Mouse (Mus musculus) CH12.LX (cell line): ENCODE data around the gene Iars. TPM values are rescaled to one million over a fixed set of nuclear protein-coding genes. Genes with fewer than 3 reads are reported as not detected.
A peak's percentile ranks its signal among the peaks of the same experiment; 100 is the strongest.

Experiments
- DNase-seq: peaks from one replicate; pipeline ENCODE4 v3.0.0-alpha.2; 2013; ENCODE audit errors: extremely low read depth
- H3K27ac ChIP-seq: 2 replicates; pipeline ENCODE4 v1.5.1; 2012; ENCODE audit warnings: low read depth, mild to moderate bottlenecking, control low read depth, moderate library complexity; ENCODE audit not compliant: insufficient read depth
- H3K27me3 ChIP-seq: replicated peaks from 2 replicates; pipeline ENCODE3; 2012; ENCODE audit warnings: inconsistent platforms
- H3K36me3 ChIP-seq, 2 experiments: replicated peaks in 1 of 2; 2 replicates each; pipeline versions ENCODE3 to v1.6.1; 2012; ENCODE audit warnings: inconsistent platforms in 1 of 2, low read length in 1 of 2, mild to moderate bottlenecking in 1 of 2, mixed read lengths in 1 of 2, moderate library complexity in 1 of 2; ENCODE audit not compliant: control insufficient read depth in 1 of 2, insufficient read depth in 1 of 2
- H3K4me1 ChIP-seq, 2 experiments: 2 replicates each; pipeline ENCODE4 v1.6.1; 2012; ENCODE audit warnings: inconsistent platforms in 1 of 2, moderate library complexity in 1 of 2; ENCODE audit not compliant: insufficient read depth in 2 of 2, control insufficient read depth in 1 of 2
- H3K4me2 ChIP-seq: 2 replicates; pipeline ENCODE4 v1.6.1; 2012; ENCODE audit warnings: low read depth, mild to moderate bottlenecking, control low read depth; ENCODE audit not compliant: poor library complexity, insufficient read depth, severe bottlenecking
- H3K4me3 ChIP-seq, 3 experiments: fragments of 150-350 bp in 1 of 3; sonication (generic) in 1 of 3; replicated peaks in 1 of 3; 2 replicates each; pipeline versions ENCODE3 to v1.5.1; 2011 to 2012; ENCODE audit warnings: low read depth in 2 of 3, low read length in 2 of 3, mild to moderate bottlenecking in 2 of 3, moderate library complexity in 2 of 3, control low read depth in 1 of 3, improper control_type of control experiment in 1 of 3, inconsistent platforms in 1 of 3, mixed read lengths in 1 of 3; ENCODE audit not compliant: poor library complexity in 1 of 3
- H3K79me2 ChIP-seq: replicated peaks from 2 replicates; pipeline ENCODE4 v1.6.1; 2012; ENCODE audit warnings: mild to moderate bottlenecking, moderate library complexity; ENCODE audit not compliant: control insufficient read depth, poor library complexity, insufficient read depth, severe bottlenecking; ENCODE audit errors: extremely low read depth
- H3K9ac ChIP-seq: 2 replicates; pipeline ENCODE4 v1.6.1; 2012; ENCODE audit warnings: low read depth, mild to moderate bottlenecking, control low read depth, moderate library complexity; ENCODE audit not compliant: insufficient read depth
- H3K9me3 ChIP-seq: replicated peaks from 2 replicates; pipeline ENCODE3; 2012; ENCODE audit warnings: low read length, inconsistent platforms, mixed read lengths
- BHLHE40 ChIP-seq: IDR thresholded peaks from 2 replicates; pipeline ENCODE4 v1.6.1; 2011; ENCODE audit warnings: mild to moderate bottlenecking, low read depth, low read length, improper control_type of control experiment
- CHD1 ChIP-seq: IDR thresholded peaks from 2 replicates; pipeline ENCODE4 v1.6.1; 2012; ENCODE audit warnings: low read depth, low read length, improper control_type of control experiment, inconsistent platforms
- CHD2 ChIP-seq: IDR thresholded peaks from 2 replicates; pipeline ENCODE4 v1.6.1; 2011; ENCODE audit warnings: low read length, improper control_type of control experiment
- CTCF ChIP-seq, 2 experiments: IDR thresholded peaks in 1 of 2; conservative IDR thresholded peaks in 1 of 2; 2 replicates each; pipeline ENCODE4 v1.5.1; 2011 to 2012; ENCODE audit warnings: low read depth in 2 of 2, low read length in 2 of 2, improper control_type of control experiment in 1 of 2, inconsistent platforms in 1 of 2, mild to moderate bottlenecking in 1 of 2, moderate library complexity in 1 of 2
- E2F4 ChIP-seq: IDR thresholded peaks from 2 replicates; pipeline ENCODE4 v1.6.1; 2011; ENCODE audit warnings: low read depth, low read length, improper control_type of control experiment; ENCODE audit not compliant: insufficient replicate concordance
- ELF1 ChIP-seq: IDR thresholded peaks from 2 replicates; pipeline ENCODE4 v1.6.1; 2014; ENCODE audit warnings: low read depth, mild to moderate bottlenecking, inconsistent platforms, low read length, improper control_type of control experiment
- EP300 ChIP-seq: IDR thresholded peaks from 2 replicates; pipeline ENCODE4 v1.6.1; 2011; ENCODE audit warnings: low read length, improper control_type of control experiment
- ETS1 ChIP-seq: conservative IDR thresholded peaks from 2 replicates; pipeline ENCODE4 v1.6.1; 2012; ENCODE audit warnings: low read depth, mild to moderate bottlenecking, inconsistent platforms, low read length, improper control_type of control experiment, moderate library complexity
- GABPA ChIP-seq: IDR thresholded peaks from 2 replicates; pipeline ENCODE4 v1.6.1; 2012; ENCODE audit warnings: low read depth, low read length, improper control_type of control experiment, inconsistent platforms; ENCODE audit not compliant: insufficient replicate concordance
- HCFC1 ChIP-seq: IDR thresholded peaks from 2 replicates; pipeline ENCODE4 v1.6.1; 2012; ENCODE audit warnings: low read depth, mild to moderate bottlenecking, inconsistent platforms, low read length, improper control_type of control experiment
- IRF4 ChIP-seq: IDR thresholded peaks from 2 replicates; pipeline ENCODE4 v1.6.1; 2014; ENCODE audit warnings: low read depth, mild to moderate bottlenecking, inconsistent platforms, low read length, improper control_type of control experiment
- JUN ChIP-seq: IDR thresholded peaks from 2 replicates; pipeline ENCODE4 v1.6.1; 2011; ENCODE audit warnings: low read depth, mild to moderate bottlenecking, low read length, improper control_type of control experiment, moderate library complexity; ENCODE audit not compliant: insufficient read depth
- JUND ChIP-seq: conservative IDR thresholded peaks from 2 replicates; pipeline ENCODE4 v1.6.1; 2011; ENCODE audit warnings: low read depth, low read length, improper control_type of control experiment
- KAT2A ChIP-seq: IDR thresholded peaks from 2 replicates; pipeline ENCODE4 v1.6.1; 2012; ENCODE audit warnings: low read length, improper control_type of control experiment, inconsistent platforms; ENCODE audit not compliant: insufficient replicate concordance
- MAFK ChIP-seq: IDR thresholded peaks from 2 replicates; pipeline ENCODE4 v1.6.1; 2011; ENCODE audit warnings: low read length, improper control_type of control experiment; ENCODE audit not compliant: insufficient replicate concordance
- MAX ChIP-seq: IDR thresholded peaks from 2 replicates; pipeline ENCODE4 v1.6.1; 2011; ENCODE audit warnings: low read length, improper control_type of control experiment
- MAZ ChIP-seq: IDR thresholded peaks from 2 replicates; pipeline ENCODE4 v1.6.1; 2012; ENCODE audit warnings: low read depth, mild to moderate bottlenecking, inconsistent platforms, low read length, improper control_type of control experiment, moderate library complexity
- MEF2A ChIP-seq: IDR thresholded peaks from 2 replicates; pipeline ENCODE4 v1.6.1; 2014; ENCODE audit warnings: low read depth, mild to moderate bottlenecking, inconsistent platforms, low read length, improper control_type of control experiment, borderline replicate concordance
- MXI1 ChIP-seq: IDR thresholded peaks from 2 replicates; pipeline ENCODE4 v1.6.1; 2011; ENCODE audit warnings: mild to moderate bottlenecking, low read depth, low read length, improper control_type of control experiment
- MYC ChIP-seq: IDR thresholded peaks from 2 replicates; pipeline ENCODE4 v1.6.1; 2011; ENCODE audit warnings: low read depth, mild to moderate bottlenecking, improper control_type of control experiment, low read length
- NELFE ChIP-seq: IDR thresholded peaks from 2 replicates; pipeline ENCODE4 v1.6.1; 2011; ENCODE audit warnings: low read depth, low read length, improper control_type of control experiment
- NRF1 ChIP-seq: IDR thresholded peaks from 2 replicates; pipeline ENCODE4 v1.6.1; 2014; ENCODE audit warnings: low read depth, mild to moderate bottlenecking, inconsistent platforms, low read length, improper control_type of control experiment, moderate library complexity
- PAX5 ChIP-seq: IDR thresholded peaks from 2 replicates; pipeline ENCODE4 v1.6.1; 2012; ENCODE audit warnings: low read length, inconsistent platforms, mixed read lengths
- POLR2A ChIP-seq: IDR thresholded peaks from 2 replicates; pipeline ENCODE4 v1.6.1; 2011; ENCODE audit warnings: low read depth, mild to moderate bottlenecking, improper control_type of control experiment, low read length
- POLR2AphosphoS2 ChIP-seq: IDR thresholded peaks from 2 replicates; pipeline ENCODE4 v1.6.1; 2011; ENCODE audit warnings: low read depth, low read length, improper control_type of control experiment
- RAD21 ChIP-seq: IDR thresholded peaks from 2 replicates; pipeline ENCODE4 v1.6.1; 2011; ENCODE audit warnings: low read depth, mild to moderate bottlenecking, low read length, improper control_type of control experiment, moderate library complexity
- RCOR1 ChIP-seq: conservative IDR thresholded peaks from 2 replicates; pipeline ENCODE4 v1.6.1; 2012; ENCODE audit warnings: low read depth, mild to moderate bottlenecking, inconsistent platforms, low read length, improper control_type of control experiment
- SIN3A ChIP-seq: IDR thresholded peaks from 2 replicates; pipeline ENCODE4 v1.6.1; 2012; ENCODE audit warnings: low read length, improper control_type of control experiment, inconsistent platforms
- SMC3 ChIP-seq: IDR thresholded peaks from 2 replicates; pipeline ENCODE4 v1.6.1; 2011; ENCODE audit warnings: low read depth, low read length, improper control_type of control experiment
- TBP ChIP-seq: conservative IDR thresholded peaks from 2 replicates; pipeline ENCODE4 v1.6.1; 2011; ENCODE audit warnings: low read depth, low read length, improper control_type of control experiment
- TCF12 ChIP-seq: IDR thresholded peaks from 2 replicates; pipeline ENCODE4 v1.6.1; 2014; ENCODE audit warnings: low read depth, mild to moderate bottlenecking, inconsistent platforms, low read length, improper control_type of control experiment
- UBTF ChIP-seq: IDR thresholded peaks from 2 replicates; pipeline ENCODE4 v1.6.1; 2012; ENCODE audit warnings: low read depth, mild to moderate bottlenecking, inconsistent platforms, low read length, improper control_type of control experiment, moderate library complexity
- USF1 ChIP-seq: IDR thresholded peaks from 2 replicates; pipeline ENCODE4 v1.6.1; 2014; ENCODE audit warnings: low read depth, mild to moderate bottlenecking, inconsistent platforms, low read length, improper control_type of control experiment
- USF2 ChIP-seq: conservative IDR thresholded peaks from 2 replicates; pipeline ENCODE4 v1.6.1; 2011; ENCODE audit warnings: low read depth, low read length, improper control_type of control experiment
- ZC3H11A ChIP-seq: IDR thresholded peaks from 2 replicates; pipeline ENCODE4 v1.6.1; 2012; ENCODE audit warnings: low read depth, mild to moderate bottlenecking, inconsistent platforms, low read length, improper control_type of control experiment
- ZKSCAN1 ChIP-seq: IDR thresholded peaks from 2 replicates; pipeline ENCODE4 v1.6.1; 2012; ENCODE audit warnings: low read depth, inconsistent platforms, low read length, improper control_type of control experiment, borderline replicate concordance
- ZMIZ1 ChIP-seq: IDR thresholded peaks from 2 replicates; pipeline ENCODE4 v1.6.1; 2012; ENCODE audit warnings: low read depth, mild to moderate bottlenecking, inconsistent platforms, low read length, improper control_type of control experiment
- ZNF384 ChIP-seq: IDR thresholded peaks from 2 replicates; pipeline ENCODE4 v1.6.1; 2012; ENCODE audit warnings: low read depth, low read length, improper control_type of control experiment, inconsistent platforms
- dilution Hi-C: fragments of 300-500 bp; cut with MboI; formaldehyde crosslinking; loops from 2 replicates; pipeline ENCODE4 v1.14.3; 2020; ENCODE audit warnings: low sequenced_read_pairs; ENCODE audit not compliant: extremely low pct_unique_long_range_greater_than_20kb, extremely low pct_ligation_motif_present
- in situ Hi-C: fragments of 300-500 bp; cut with MboI; formaldehyde crosslinking; loops from 3 replicates; pipeline ENCODE4 v1.14.3; 2019; ENCODE audit warnings: low sequenced_read_pairs, low pct_ligation_motif_present, low pct_unique_long_range_greater_than_20kb, mixed read lengths
- polyA plus RNA-seq: library from polyadenylated mRNA; unstranded; fragments of >175 nt; gene quantifications from 2 replicates; pipeline ENCODE4 v1.2.1, GENCODE M21; 2012; ENCODE audit warnings: low read depth; ENCODE audit not compliant: insufficient read length
- total RNA-seq, 2 experiments: library from RNA; depleted of rRNA; stranded (reverse); fragments of 300-350 nt in 1 of 2; fragments of >200 nt in 1 of 2; gene quantifications; 2 replicates each; pipeline ENCODE4 v1.2.3; 2012 to 2014

Gene Iars
- total and polyA plus RNA-seq, 3 experiments = 88.2 to 160 (median 141) TPM

DNA sequence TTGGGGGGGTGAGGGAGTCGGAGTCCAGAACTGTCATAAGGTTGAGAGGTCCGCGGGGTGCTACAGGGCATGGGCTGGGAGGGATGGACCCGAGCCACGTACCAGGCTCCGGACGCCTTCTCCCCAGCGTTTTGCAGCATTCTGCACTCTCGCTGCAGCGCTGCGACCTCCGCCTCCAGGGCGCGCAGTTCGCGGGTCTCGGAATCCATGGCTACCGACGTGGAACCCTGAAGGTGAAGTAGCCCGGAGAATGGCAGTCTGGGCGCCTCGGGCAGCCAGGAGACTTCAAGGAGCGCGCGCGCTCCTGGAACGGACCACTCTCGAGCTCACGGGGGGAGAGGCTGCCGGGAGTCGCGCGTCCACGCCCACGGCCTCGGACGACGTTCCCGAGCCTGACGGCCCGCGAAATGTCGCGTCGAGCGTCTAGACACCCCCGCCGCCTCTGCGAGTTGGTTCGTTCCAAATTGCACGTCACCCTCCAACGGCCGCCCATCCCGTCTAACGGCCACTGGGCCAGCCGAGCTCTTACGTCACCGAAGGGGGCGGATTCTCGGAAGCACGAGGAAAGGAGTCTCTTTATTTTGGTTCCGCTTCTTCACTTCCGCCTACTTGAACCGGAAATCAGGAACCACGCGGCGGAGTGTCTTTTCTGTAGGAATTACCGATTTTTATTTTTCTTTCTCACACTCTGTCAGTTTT is 29.3 kb upstream of the Iars start, which contains the start of the genes Cenpp and Nol8:
TSS of gene Cenpp (minus strand) at position 305 of the 699 bp plus-strand sequence.
TSS of gene Nol8 (plus strand) at position 598 of the 699 bp plus-strand sequence.
- Histone ChIP-seq H3K4me1 (peaks cover 0 to 26% of the 10 kb centered on the region in 2 experiments; a peak in 2 of 4 replicates), H3K9me3 (no peaks in the 10 kb centered on the region), H3K4me2 (peak within 1 kb of the TSS; percentile 97), H3K9ac (peak within 1 kb of the TSS; percentile 86), H3K36me3 (peaks cover 6 to 25% of the 10 kb centered on the region in 2 experiments), H3K4me3 (peak within 1 kb of the TSS; percentile 93 to 96 (median 96)), H3K27ac (peak within 1 kb of the TSS; percentile 21; the same call in 1 of the 2 replicates), H3K79me2 (peaks cover 12% of the 10 kb centered on the region), H3K27me3 (no peaks in the 10 kb centered on the region)
- TF ChIP-seq MAFK (no peak), IRF4 (peak; percentile 72), USF2 (no peak), ELF1 (peak; percentile 89), MAX (peak; percentile 96; the same call in 1 of the 2 replicates), CHD1 (peak; percentile 99), ZC3H11A (no peak), SIN3A (peak; percentile 100), RCOR1 (peak; percentile 83; the same call in 1 of the 2 replicates), E2F4 (peak; percentile 93), NRF1 (peak; percentile 64), ZKSCAN1 (no peak), MEF2A (peak; percentile 69), MAZ (no peak), ETS1 (peak; percentile 41), POLR2A (peak; percentile 86), TBP (no peak), HCFC1 (peak; percentile 88), POLR2AphosphoS2 (no peak), ZNF384 (0 out of 2 replicates have a peak, but pooled peaks have one; percentile 12), PAX5 (no peak), MYC (peak; percentile 99; the same call in 1 of the 2 replicates), RAD21 (no peak), CTCF (conservative IDR thresholded peaks at IDR 0.05 in 1 of 2, IDR thresholded peaks at IDR 0.05 in 1 of 2; ENCODE audit: low read depth in 2 of 2, low read length in 2 of 2) (no peak), BHLHE40 (no peak), NELFE (peak; percentile 93), EP300 (no peak; the same call in 1 of the 2 replicates), UBTF (peak; percentile 60; the same call in 1 of the 2 replicates), KAT2A (peak; percentile 78; the same call in 1 of the 2 replicates), JUN (0 out of 2 replicates have a peak, but pooled peaks have one; percentile 26), GABPA (no peak), USF1 (no peak), ZMIZ1 (peak; percentile 89), CHD2 (0 out of 2 replicates have a peak, but pooled peaks have one; percentile 41), SMC3 (no peak), JUND (no peak), TCF12 (peak; percentile 83), MXI1 (no peak)
- peak; percentile 99 for DNase-seq
- dilution Hi-C loops = no loop called here
- in situ Hi-C loops = no loop called here
